Mouse (Mus musculus) stomach, postnatal 0 days (tissue): ENCODE measurements around the gene Casp9.

Experiments
- CTCF ChIP-seq: IDR thresholded peaks from 2 replicates; pipeline ENCODE4 v1.5.1; 2016; ENCODE audit warnings: antibody characterized with exemption, low read depth, mild to moderate bottlenecking, moderate library complexity
- EP300 ChIP-seq: optimal IDR thresholded peaks from 2 replicates; pipeline ENCODE3; 2016; ENCODE audit warnings: antibody characterized with exemption

- no peak for TF ChIP-seq CTCF
- TF ChIP-seq EP300 = no peak
Observed at GRCm38 (mm10) chr4:141797545-141797944, 4.1 kb downstream of the Casp9 start.
